Mouse (Mus musculus) myocyte (in vitro differentiated cells): ENCODE data around the gene Msantd1. TPM values are rescaled to one million over a fixed set of nuclear protein-coding genes. Genes with fewer than 3 reads are reported as not detected.

Experiments
- H3K27me3 ChIP-seq: one replicate; pipeline ENCODE4 v1.6.1; 2011; ENCODE audit not compliant: control insufficient read depth, insufficient read depth, insufficient read length
- H3K36me3 ChIP-seq: one replicate; pipeline ENCODE4 v1.6.1; 2011; ENCODE audit not compliant: control insufficient read depth, insufficient read depth
- H3K4me2 ChIP-seq: one replicate; pipeline ENCODE4 v1.6.1; 2011; ENCODE audit warnings: low read depth, control low read depth
- H3K4me3 ChIP-seq: one replicate; pipeline ENCODE4 v1.5.1; 2011; ENCODE audit warnings: mild to moderate bottlenecking, control low read depth, moderate library complexity
- H3K79me2 ChIP-seq: one replicate; pipeline ENCODE4 v1.6.1; 2011; ENCODE audit not compliant: control insufficient read depth, insufficient read depth
- H3ac ChIP-seq: one replicate; pipeline ENCODE4 v1.6.1; 2011; ENCODE audit not compliant: control insufficient read depth, insufficient read length
- CEBPB ChIP-seq: IDR thresholded peaks from 2 replicates; pipeline ENCODE4 v1.6.1; 2011; ENCODE audit warnings: mild to moderate bottlenecking, moderate library complexity; ENCODE audit not compliant: poor library complexity, insufficient read depth, severe bottlenecking
- E2F4 ChIP-seq: IDR thresholded peaks from one replicate; pipeline ENCODE4 v1.6.1; 2011; ENCODE audit warnings: mild to moderate bottlenecking, control low read depth, moderate library complexity; ENCODE audit not compliant: insufficient read depth
- MAX ChIP-seq: IDR thresholded peaks from one replicate; pipeline ENCODE4 v1.6.1; 2011; ENCODE audit warnings: low read depth, mild to moderate bottlenecking, control low read depth
- MYOD1 ChIP-seq, 3 experiments: IDR thresholded peaks; one replicate each; pipeline ENCODE4 v1.6.1; 2011; ENCODE audit warnings: control low read depth in 2 of 3, low read depth in 2 of 3, mild to moderate bottlenecking in 2 of 3, moderate library complexity in 1 of 3; ENCODE audit not compliant: insufficient read length in 2 of 3, control insufficient read depth in 1 of 3
- MYOG ChIP-seq, 3 experiments: IDR thresholded peaks; one replicate each; pipeline ENCODE4 v1.6.1; 2011; ENCODE audit warnings: control low read depth in 2 of 3, low read depth in 2 of 3, mild to moderate bottlenecking in 2 of 3; ENCODE audit not compliant: insufficient read length in 2 of 3, control insufficient read depth in 1 of 3, insufficient read depth in 1 of 3
- POLR2A ChIP-seq: IDR thresholded peaks from one replicate; pipeline ENCODE4 v1.6.1; 2011; ENCODE audit warnings: low read depth, mild to moderate bottlenecking, control low read depth, moderate library complexity; ENCODE audit not compliant: insufficient read length
- POLR2AphosphoS2 ChIP-seq: IDR thresholded peaks from one replicate; pipeline ENCODE4 v1.6.1; 2011; ENCODE audit warnings: low read depth, control low read depth; ENCODE audit not compliant: insufficient read length
- REST ChIP-seq: IDR thresholded peaks from one replicate; pipeline ENCODE4 v1.6.1; 2011; ENCODE audit warnings: mild to moderate bottlenecking, control low read depth, moderate library complexity; ENCODE audit not compliant: insufficient read depth, insufficient read length
- SRF ChIP-seq: IDR thresholded peaks from one replicate; pipeline ENCODE4 v1.6.1; 2011; ENCODE audit warnings: low read depth; ENCODE audit not compliant: control insufficient read depth, insufficient read length
- TCF12 ChIP-seq: IDR thresholded peaks from one replicate; pipeline ENCODE4 v1.6.1; 2011; ENCODE audit warnings: mild to moderate bottlenecking, control low read depth; ENCODE audit not compliant: poor library complexity, insufficient read depth, severe bottlenecking
- TCF3 ChIP-seq: IDR thresholded peaks from one replicate; pipeline ENCODE4 v1.6.1; 2011; ENCODE audit warnings: low read depth, control low read depth; ENCODE audit not compliant: insufficient read length
- USF1 ChIP-seq: IDR thresholded peaks from one replicate; pipeline ENCODE4 v1.6.1; 2011; ENCODE audit warnings: low read depth, mild to moderate bottlenecking, control low read depth, moderate library complexity
- polyA plus RNA-seq: library from polyadenylated mRNA; unstranded; fragments of >200 nt; fragmentation: generic; extraction: Trizol; gene quantifications from one replicate; pipeline ENCODE4 v1.2.1, GENCODE M21; 2012; ENCODE audit warnings: missing spikeins

Gene Msantd1
- polyA plus RNA-seq, 1 experiment = not detected

GRCm38 (mm10) chr5:34889252-34889651, 18.6 kb upstream of the Msantd1 start:
- no peak overlapping the region for H3K4me2 ChIP-seq
- no peaks in the 10 kb centered on the region for H3K79me2 ChIP-seq
- no peaks in the 10 kb centered on the region for H3K27me3 ChIP-seq
- H3K36me3 ChIP-seq = peaks cover 39% of the 10 kb centered on the region
- TF ChIP-seq MYOG (IDR thresholded peaks at IDR 0.05; ENCODE audit: control insufficient read depth in 1 of 3, insufficient read depth in 1 of 3, insufficient read length in 2 of 3, low read depth in 2 of 3) (no peak), REST (no peak), TCF12 (no peak), POLR2AphosphoS2 (no peak)
- no peak overlapping the region for H3K4me3 ChIP-seq
- no peak overlapping the region for H3ac ChIP-seq

DNA sequence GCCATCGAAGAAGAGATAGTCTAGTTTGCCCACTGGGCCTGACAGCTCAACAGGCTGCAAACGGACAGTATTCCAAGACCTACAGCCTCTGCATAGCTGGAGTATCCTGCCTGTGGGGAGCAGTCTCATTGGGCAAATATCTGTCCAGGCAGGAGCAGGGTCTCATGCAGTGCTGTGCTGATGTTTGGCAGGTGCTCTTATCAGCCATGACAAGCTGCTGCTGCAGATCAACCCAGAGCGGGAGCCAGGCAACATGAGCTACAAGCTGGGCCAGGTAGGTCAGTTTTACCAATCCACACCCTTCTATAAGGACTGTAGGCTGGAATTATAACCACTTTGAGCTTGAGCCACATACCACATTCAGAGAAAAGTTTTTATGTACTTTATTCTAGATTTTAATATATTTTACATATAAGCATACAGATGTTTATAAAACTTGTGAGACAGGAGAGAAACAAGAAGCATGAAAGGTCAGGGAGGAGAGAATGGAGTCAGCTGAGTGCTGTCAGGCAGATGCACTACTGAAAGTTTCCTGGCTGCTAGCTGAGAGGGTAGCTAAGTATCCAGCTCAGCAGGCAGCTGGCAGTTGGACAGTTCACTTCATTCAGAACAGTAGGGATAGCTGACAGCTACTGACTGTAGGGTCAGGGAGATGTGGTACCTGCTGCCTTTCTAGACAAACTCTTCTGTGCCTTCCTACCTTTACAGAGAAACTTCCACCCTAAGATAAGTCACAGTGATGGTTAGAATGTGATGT, 10.9 kb upstream of the Msantd1 start:
- H3K4me2 ChIP-seq = no peak overlapping the region
- no peak overlapping the region for H3K4me3 ChIP-seq
- H3ac ChIP-seq = no peak overlapping the region
- TF ChIP-seq POLR2AphosphoS2 (no peak), MAX (no peak), POLR2A (no peak), USF1 (no peak), MYOG (IDR thresholded peaks at IDR 0.05; ENCODE audit: control insufficient read depth in 1 of 3, insufficient read depth in 1 of 3, insufficient read length in 2 of 3, low read depth in 2 of 3) (no peak), CEBPB (no peak), MYOD1 (IDR thresholded peaks at IDR 0.05; ENCODE audit: control insufficient read depth in 1 of 3, insufficient read length in 2 of 3, low read depth in 2 of 3) (no peak), E2F4 (no peak), TCF12 (no peak), REST (no peak), TCF3 (no peak), SRF (no peak)
- no peaks in the 10 kb centered on the region for H3K79me2 ChIP-seq
- no peaks in the 10 kb centered on the region for H3K27me3 ChIP-seq
- H3K36me3 ChIP-seq = peaks cover 40% of the 10 kb centered on the region

- Histone ChIP-seq H3ac (no peak overlapping the region), H3K4me2 (no peak overlapping the region), H3K4me3 (no peak overlapping the region), H3K79me2 (no peaks in the 10 kb centered on the region), H3K27me3 (no peaks in the 10 kb centered on the region), H3K36me3 (peaks cover 37% of the 10 kb centered on the region)
- no peak for TF ChIP-seq USF1
Measured at GRCm38 (mm10) chr5:34899787-34900469, 7.9 kb upstream of the Msantd1 start.

GRCm38 (mm10) chr5:34902371-34902770, 5.4 kb upstream of the Msantd1 start:
- Histone ChIP-seq H3K4me3 (no peak overlapping the region), H3ac (no peak overlapping the region), H3K4me2 (no peak overlapping the region), H3K36me3 (peaks cover 43% of the 10 kb centered on the region), H3K79me2 (no peaks in the 10 kb centered on the region), H3K27me3 (no peaks in the 10 kb centered on the region)
- no peak for TF ChIP-seq CEBPB
- TF ChIP-seq MAX = no peak
- no peak for TF ChIP-seq SRF
- no peak for TF ChIP-seq TCF12
- no peak for TF ChIP-seq E2F4
- no peak for TF ChIP-seq TCF3
- TF ChIP-seq POLR2AphosphoS2 = no peak
- no peak for TF ChIP-seq POLR2A
- TF ChIP-seq REST = no peak
- TF ChIP-seq MYOG (IDR thresholded peaks at IDR 0.05; ENCODE audit: control insufficient read depth in 1 of 3, insufficient read depth in 1 of 3, insufficient read length in 2 of 3, low read depth in 2 of 3) = no peak
- no peak for TF ChIP-seq MYOD1 (IDR thresholded peaks at IDR 0.05; ENCODE audit: control insufficient read depth in 1 of 3, insufficient read length in 2 of 3, low read depth in 2 of 3)
- no peak for TF ChIP-seq USF1

GRCm38 (mm10) chr5:34902811-34903385, 4.9 kb upstream of the Msantd1 start:
- Histone ChIP-seq H3K36me3 (peaks cover 43% of the 10 kb centered on the region), H3K4me2 (no peak overlapping the region), H3K79me2 (no peaks in the 10 kb centered on the region), H3ac (no peak overlapping the region), H3K4me3 (no peak overlapping the region), H3K27me3 (no peaks in the 10 kb centered on the region)
- no peak for TF ChIP-seq REST
- TF ChIP-seq POLR2A = no peak
- no peak for TF ChIP-seq TCF12
- TF ChIP-seq E2F4 = no peak
- TF ChIP-seq MYOD1 (IDR thresholded peaks at IDR 0.05; ENCODE audit: control insufficient read depth in 1 of 3, insufficient read length in 2 of 3, low read depth in 2 of 3) = no peak
- TF ChIP-seq TCF3 = no peak
